Mouse (Mus musculus) ES-Bruce4 (cell line): Measurements from ENCODE around the gene Ccdc174. TPM values are rescaled to one million over a fixed set of nuclear protein-coding genes. Genes with fewer than 3 reads are reported as not detected.

Source experiments
- H3K27ac ChIP-seq: 2 replicates; pipeline ENCODE4 v1.5.1; 2012; ENCODE audit warnings: low read length, inconsistent platforms; ENCODE audit not compliant: insufficient read depth
- H3K27me3 ChIP-seq: 2 replicates; pipeline ENCODE4 v1.6.1; 2012; ENCODE audit warnings: mild to moderate bottlenecking, low read length, inconsistent platforms; ENCODE audit not compliant: control insufficient read depth, poor library complexity, insufficient read depth, severe bottlenecking
- H3K36me3 ChIP-seq: 2 replicates; pipeline ENCODE4 v1.6.1; 2012; ENCODE audit warnings: inconsistent platforms, mild to moderate bottlenecking, low read length, moderate library complexity; ENCODE audit not compliant: control insufficient read depth, poor library complexity, insufficient read depth, severe bottlenecking
- H3K4me1 ChIP-seq: one replicate; pipeline ENCODE4 v1.8.1; 2011; ENCODE audit warnings: low read length; ENCODE audit not compliant: control insufficient read depth, insufficient read depth
- H3K4me3 ChIP-seq: 2 replicates; pipeline ENCODE4 v1.5.1; 2011; ENCODE audit warnings: low read depth, mild to moderate bottlenecking, low read length
- H3K9ac ChIP-seq: 2 replicates; pipeline ENCODE4 v1.6.1; 2012; ENCODE audit warnings: low read depth, mild to moderate bottlenecking, inconsistent platforms; ENCODE audit not compliant: poor library complexity, severe bottlenecking
- H3K9me3 ChIP-seq: replicated peaks from 2 replicates; pipeline ENCODE4 v1.6.1; 2012; ENCODE audit warnings: mild to moderate bottlenecking, low read length, inconsistent platforms; ENCODE audit not compliant: control insufficient read depth, poor library complexity, insufficient read depth, severe bottlenecking
- CTCF ChIP-seq: IDR thresholded peaks from one replicate; pipeline ENCODE4 v1.8.1; 2011; ENCODE audit warnings: low read depth, low read length
- EP300 ChIP-seq: IDR thresholded peaks from 2 replicates; pipeline ENCODE4 v1.6.1; 2011; ENCODE audit warnings: low read depth, low read length; ENCODE audit not compliant: insufficient read depth
- POLR2A ChIP-seq: IDR thresholded peaks from one replicate; pipeline ENCODE4 v1.8.1; 2011; ENCODE audit warnings: low read length; ENCODE audit not compliant: insufficient read depth
- polyA plus RNA-seq: library from polyadenylated mRNA; stranded (reverse); fragments of >200 nt; gene quantifications from 2 replicates; pipeline ENCODE4 v1.2.4, GENCODE M21; 2011; ENCODE audit warnings: low read depth; ENCODE audit not compliant: missing spikeins, insufficient read depth, insufficient read length

Ccdc174 gene
- polyA plus RNA-seq, result 20.1 and 21.5 TPM in 2 replicates

DNA sequence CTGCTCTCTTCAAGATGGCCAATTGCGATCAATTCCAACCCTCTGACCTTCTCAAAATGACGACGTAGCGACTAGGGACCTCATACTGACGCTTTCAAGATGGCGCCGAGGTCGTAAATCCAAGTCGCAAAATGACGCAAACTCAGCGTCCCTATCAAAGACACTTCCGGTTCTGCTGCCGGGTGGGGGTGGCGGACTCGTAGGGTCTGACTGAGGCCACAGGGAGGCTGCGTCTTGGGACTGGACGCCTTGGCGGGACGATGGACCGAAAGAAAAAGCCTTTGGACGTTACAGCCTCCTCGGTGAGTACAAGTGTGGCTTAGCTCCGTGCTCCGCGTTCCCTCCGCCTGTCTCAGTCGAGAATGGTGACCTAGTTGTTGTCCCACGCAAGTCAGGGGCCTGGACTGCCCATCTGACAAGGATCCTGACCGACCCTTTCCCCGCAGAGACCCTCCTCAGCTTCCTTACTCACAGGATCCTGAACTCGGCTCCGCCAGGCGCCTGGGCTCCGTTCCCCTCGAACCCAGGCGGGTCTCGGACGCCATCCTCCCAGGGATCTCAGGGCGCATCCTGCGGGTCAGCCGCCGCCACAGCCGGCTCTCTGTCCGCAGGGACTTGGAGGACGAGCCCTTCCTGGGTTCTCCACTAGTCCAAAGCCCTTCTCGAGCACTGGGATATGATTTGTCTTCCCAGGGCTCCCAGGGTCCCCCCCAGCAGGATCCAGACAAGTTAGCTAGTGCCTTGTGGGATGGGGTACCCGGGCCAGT, at the start of gene Ccdc174:
Gene Ccdc174, plus strand, starts transcription at position 169 of the 767 bp plus-strand sequence.
- no peaks in the 10 kb centered on the region for H3K9me3 ChIP-seq
- peaks cover 12% of the 10 kb centered on the region for H3K36me3 ChIP-seq
- TF ChIP-seq EP300 (0 out of 2 replicates have a peak, but pooled peaks have one; percentile 23), POLR2A (peak; percentile 89), CTCF (no peak)
- peak within 1 kb of the TSS; percentile 80 for H3K9ac ChIP-seq
- no peaks in the 10 kb centered on the region for H3K4me1 ChIP-seq
- no peak within 1 kb of the TSS for H3K27ac ChIP-seq
- peak within 1 kb of the TSS; percentile 84 for H3K4me3 ChIP-seq
- H3K27me3 ChIP-seq, result no peaks in the 10 kb centered on the region

DNA sequence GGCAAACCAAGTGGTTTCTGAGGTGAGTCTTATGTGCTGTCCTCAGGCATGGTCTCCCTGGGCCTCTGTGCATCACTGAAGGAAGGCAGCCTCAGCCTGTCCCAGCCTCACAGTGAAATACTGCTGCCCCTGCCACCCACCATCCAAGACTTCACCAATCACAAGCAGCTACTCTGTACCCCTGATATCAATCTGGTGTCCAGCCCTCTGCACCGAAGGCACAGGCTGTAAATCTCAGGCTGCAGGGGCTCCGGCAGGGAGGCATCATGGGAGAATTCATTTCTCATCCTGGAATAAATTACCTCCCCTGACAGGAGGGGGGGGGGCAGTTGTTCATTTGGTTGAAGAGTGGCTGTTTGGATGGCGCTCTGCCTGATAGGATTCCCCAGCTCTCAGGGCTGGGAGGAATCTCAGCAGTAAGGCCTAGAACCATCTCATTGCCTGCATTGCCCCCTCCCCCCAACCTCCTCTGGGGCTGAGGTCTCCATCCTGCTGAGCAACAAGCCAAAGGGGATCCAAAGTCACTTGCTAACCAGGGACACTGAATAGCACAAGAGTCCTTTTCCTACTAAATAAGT, 44.9 kb upstream of the Ccdc174 start:
- Histone ChIP-seq H3K9ac (no peak overlapping the region), H3K27ac (no peak overlapping the region), H3K9me3 (no peaks in the 10 kb centered on the region), H3K27me3 (no peaks in the 10 kb centered on the region), H3K4me3 (no peak overlapping the region), H3K36me3 (no peaks in the 10 kb centered on the region), H3K4me1 (no peaks in the 10 kb centered on the region)
- no peak for TF ChIP-seq CTCF
- no peak for TF ChIP-seq EP300
- TF ChIP-seq POLR2A, result no peak

DNA sequence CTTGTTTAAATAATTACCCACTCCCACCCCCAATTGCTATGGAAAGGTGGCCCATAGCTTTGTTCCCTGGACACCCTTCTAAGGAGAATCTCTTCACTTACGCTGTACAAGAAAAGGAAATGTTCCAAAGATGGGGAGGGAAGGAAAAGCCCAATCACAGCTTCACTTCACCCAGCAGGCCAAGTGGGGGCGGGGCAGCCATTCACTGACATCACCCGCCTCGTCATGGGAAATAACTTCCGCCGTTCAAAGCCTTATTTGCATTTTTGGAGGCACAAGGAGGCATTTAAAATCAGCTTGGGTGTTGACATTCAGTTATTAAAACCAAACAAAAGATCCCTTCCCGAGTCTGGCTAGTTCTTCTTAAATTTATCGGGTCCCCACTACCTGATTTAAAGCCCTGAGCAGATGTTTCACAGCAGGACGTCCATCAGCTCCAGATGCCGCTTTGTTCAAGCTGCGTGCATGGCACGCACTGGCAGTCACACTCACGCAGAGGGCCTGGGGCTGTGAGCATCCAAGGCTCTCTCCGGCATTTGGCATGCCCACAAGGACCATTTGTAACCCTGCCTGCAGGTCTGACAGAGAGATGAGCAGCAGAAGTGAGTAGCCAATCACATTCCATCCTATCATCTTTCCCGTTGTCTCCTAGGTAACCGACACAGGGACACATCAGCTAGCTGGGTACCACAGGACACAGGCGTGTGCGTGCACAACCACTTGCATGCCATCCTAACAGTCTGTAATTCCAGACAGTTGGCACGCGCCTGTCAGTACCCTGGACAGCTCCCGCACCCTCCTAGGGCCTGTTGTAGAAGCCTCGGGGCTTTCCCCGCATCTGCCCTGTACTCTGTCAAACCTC, 38.6 kb upstream of the Ccdc174 start:
- Histone ChIP-seq H3K4me1 (no peaks in the 10 kb centered on the region), H3K9me3 (no peaks in the 10 kb centered on the region), H3K27ac (no peak overlapping the region), H3K36me3 (no peaks in the 10 kb centered on the region), H3K27me3 (peaks cover 6% of the 10 kb centered on the region), H3K4me3 (no peak overlapping the region), H3K9ac (no peak overlapping the region)
- TF ChIP-seq CTCF, result no peak
- no peak for TF ChIP-seq POLR2A
- TF ChIP-seq EP300, result no peak

DNA sequence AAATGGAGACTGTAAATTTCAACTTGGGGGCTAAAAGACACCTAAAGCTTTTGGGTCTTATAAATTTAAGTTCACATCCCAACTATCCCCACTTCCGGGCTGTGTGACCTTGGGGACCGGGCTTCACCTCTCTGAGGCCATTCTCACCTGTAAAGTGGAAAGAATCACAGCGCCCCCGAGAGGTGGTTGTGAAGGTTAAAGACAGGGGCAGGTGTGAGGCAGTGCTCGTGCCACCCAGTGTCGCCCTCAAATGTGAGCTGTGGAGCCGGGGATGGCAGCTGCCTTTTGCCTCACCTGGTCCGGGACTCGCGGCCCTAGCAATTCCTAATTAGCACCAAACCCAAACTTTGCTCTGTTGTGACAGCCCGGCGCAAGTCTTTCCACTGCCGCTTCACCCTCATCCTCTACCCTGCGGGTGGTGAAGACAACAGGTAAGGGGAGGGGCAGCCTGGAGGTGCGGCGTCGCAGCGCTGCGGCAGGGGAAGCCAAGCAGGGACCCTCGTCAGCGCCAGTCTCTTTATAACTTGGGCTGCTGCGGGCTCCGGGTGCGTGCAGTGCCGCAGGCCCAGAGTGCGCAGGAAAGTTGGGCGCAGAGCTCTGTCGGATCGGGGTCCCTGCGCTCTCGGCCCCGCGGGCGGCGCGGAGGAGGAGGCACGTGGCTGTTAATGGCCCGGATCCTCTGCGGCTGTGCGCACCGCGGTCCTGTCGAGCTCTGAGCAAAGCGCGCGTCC, 34.8 kb upstream of the Ccdc174 start:
- Histone ChIP-seq H3K4me1 (no peaks in the 10 kb centered on the region), H3K9ac (peak overlapping the region; percentile 77), H3K4me3 (peak overlapping the region; percentile 74), H3K27ac (no peak overlapping the region), H3K27me3 (peaks cover 6% of the 10 kb centered on the region), H3K9me3 (no peaks in the 10 kb centered on the region), H3K36me3 (no peaks in the 10 kb centered on the region)
- peak; percentile 25 for TF ChIP-seq CTCF
- no peak for TF ChIP-seq EP300

DNA sequence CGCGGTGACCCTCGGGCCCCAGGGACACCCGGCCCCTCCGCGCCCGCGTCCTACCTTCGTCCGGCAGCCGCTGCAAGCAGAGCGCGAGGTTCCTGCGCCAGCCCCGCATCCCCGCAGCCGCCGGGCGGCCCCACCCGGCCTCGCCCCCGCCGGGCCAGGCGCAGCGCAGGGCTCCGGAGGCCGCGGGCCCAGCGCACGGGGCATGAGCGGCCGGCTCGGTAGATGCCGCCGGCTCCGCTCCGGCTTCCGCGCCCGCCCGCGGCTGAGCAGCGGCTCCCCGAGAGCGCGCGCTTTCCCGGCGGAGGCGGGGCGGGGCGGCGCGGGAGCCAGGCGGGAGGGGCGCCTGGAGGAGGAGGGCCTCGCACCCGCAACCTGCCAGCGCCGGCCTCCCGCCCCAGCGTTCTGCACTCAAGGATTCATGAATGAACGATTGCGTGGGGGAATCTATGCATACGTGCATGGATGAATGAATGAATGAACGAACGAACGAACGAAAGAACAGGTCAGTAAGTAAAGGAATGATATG, 34.2 kb upstream of the Ccdc174 start:
- H3K9me3 ChIP-seq, result no peaks in the 10 kb centered on the region

More for the DNA sequence above, 34.2 kb upstream of the Ccdc174 start:
- H3K27me3 ChIP-seq, result peaks cover 6% of the 10 kb centered on the region
- no peaks in the 10 kb centered on the region for H3K36me3 ChIP-seq
- no peaks in the 10 kb centered on the region for H3K4me1 ChIP-seq
- H3K4me3 ChIP-seq, result peak overlapping the region; percentile 74
- TF ChIP-seq POLR2A (no peak), CTCF (no peak), EP300 (no peak)
- H3K27ac ChIP-seq, result no peak overlapping the region
- H3K9ac ChIP-seq, result peak overlapping the region; percentile 77
